Mouse (Mus musculus) frontal cortex, postnatal 36 days (tissue): Measurements from ENCODE around the gene 1700013G24Rik.

Source experiments
- DNase-seq, 2 experiments: peaks; one replicate each; pipeline ENCODE4 v3.0.0; 2022; ENCODE audit warnings: low spot score in 2 of 2

Gene 1700013G24Rik

DNA sequence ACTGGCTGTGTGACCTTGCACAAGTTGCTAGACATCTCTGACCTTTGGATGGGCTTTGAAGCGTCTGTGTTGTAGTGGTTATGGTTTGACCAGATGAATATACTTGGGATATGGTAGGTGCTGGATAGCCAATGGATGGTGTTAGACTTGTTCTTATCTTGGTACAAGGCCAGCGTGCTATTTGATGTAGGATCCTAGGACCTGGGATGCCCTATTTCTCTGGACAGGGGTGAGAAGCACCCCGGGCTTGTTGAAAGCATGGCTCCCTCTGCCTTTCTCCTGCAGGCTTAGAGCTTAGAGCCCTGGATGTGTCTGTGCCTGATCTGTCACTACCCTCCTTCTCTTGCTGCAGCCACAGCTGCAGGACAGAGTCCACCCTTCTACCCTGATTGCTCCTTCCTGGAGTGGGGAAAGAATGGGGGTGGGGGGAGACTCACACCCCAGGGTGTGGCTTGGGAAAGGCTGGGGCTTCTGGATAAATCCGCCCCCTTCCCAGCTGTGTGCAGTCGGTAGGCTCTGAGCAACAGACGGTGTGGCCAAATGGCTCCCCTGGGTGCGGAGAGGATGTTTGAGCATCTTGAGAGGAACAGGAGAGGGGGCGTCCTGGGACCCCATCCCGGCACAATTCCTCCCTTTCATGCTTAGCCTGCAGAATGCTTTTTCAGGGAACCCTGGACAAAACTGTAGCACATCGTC lies 23.1 kb downstream of the 1700013G24Rik start:
- peak; percentile 35 to 50 for DNase-seq

DNA sequence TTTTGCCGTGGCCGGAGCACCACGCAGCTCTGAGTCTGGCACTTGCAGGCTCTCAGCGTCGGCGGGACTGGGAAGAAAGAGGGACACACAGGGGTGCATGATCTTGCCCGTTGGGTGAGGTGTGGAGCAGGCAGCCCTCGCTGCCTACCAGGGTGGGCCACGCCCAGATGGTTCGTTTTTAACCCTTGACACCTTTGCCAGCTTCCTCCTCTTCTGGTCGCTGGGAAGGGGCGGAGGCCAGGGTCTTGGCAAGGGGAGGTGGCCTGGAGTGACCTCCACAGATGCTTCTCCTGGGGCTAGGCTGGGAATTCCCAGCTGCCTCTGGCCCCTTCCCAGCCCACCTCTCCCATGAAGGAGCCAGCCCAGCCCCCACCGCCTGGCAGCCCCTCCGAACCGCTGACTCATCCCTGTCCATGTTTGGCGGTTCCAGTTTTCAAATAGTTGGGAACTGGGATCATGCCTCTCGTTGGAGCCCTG lies 23.7 kb downstream of the 1700013G24Rik start:
- no peak for DNase-seq

DNA sequence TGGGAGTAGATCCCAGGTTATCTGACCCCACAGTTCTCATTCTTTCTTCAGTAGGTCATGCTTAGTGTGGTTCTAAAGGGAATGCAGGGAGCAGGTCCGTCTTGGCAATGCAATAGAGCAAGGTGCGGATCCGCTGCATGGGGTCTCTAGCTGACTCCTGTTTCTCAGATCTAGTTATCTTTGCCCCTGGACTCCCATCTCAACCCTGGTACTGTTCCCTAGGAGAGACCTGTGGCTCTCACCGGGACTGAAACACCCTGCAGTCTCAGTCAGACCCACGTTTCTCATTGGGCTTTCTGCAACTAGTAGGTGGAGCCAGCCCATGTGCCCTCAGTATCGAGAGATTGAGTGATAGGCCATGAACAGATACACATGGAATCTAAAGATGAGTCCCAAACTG lies 24.5 kb downstream of the 1700013G24Rik start:
- no peak for DNase-seq

DNA sequence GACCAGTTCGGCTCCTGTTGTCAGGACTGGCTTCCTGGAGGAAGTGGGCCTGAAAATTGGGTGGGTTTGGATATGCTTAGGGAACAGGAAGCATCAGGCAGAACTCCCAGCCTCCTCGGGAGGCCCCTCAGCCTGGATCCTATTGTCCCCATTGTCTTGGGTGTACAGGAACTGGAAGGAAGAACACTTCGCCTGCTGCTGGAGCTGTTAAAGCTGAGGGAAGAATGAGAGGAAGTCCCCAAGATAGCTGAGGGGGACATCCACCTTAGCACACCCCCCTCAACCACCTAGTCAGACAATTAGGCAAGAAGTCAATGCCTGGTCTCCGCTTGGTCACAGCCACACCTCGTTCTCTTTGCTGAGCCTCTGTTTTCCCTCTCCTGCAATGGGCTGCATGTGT lies 25.2 kb downstream of the 1700013G24Rik start:
- no peak for DNase-seq

DNA sequence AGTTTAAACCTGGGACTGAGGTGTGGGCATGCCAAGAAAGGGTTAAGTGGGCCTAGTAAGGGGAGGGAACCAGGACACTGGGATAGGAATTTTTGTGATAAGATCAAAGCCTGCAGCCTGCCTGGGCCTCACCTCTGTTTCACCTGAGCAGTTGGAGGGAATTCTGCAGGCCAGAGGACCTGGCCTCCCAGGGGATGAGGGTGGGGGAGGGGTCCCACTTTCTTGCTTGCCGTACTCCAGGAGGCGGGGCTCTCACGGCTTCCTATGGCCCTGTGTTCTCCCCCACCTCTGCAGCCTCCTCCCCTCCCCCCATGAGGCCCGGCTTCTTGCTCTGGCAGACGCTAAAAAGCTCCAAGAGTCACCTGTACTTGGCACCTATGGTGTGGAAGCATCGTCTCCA lies 26.7 kb downstream of the 1700013G24Rik start:
- DNase-seq = no peak

DNA sequence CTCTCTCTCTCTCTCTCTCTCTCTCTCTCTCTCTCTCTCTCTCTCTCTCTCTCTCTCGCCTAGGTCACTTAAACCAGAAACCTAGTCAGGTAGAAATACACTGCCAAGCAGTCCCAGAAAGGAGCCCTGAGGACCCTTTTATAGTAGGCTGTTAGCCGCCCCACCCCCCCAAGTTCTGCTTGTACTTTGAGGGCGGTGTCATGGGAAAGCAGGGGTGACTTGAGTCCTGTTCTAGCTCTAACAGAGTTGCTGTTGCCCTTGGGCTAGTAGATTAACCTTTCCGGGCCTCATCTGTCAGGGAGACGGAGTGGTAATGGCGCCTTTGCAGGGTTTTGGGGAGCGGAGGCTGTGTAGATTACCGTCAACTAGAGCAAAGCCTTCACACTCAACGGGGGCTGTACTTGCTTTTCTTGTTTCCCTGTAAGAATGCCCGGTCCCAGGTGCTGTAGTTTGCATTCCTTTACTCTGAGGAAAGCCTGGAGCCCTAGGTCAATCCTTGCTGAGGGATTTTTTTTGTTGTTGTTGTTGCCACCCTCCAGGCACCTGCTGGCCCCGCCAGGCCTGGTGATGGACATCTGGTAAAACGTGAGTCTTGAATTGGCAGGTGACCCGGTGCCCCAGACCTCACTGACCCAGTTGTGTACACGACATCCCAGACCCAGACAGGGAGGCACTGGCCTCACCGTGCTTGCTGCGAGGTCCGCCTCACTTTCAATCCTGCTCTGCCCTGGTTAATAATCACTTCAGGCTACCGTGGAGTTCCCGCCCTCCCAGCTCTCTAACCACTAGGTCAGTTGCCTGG lies 27.3 kb downstream of the 1700013G24Rik start:
- no peak for DNase-seq

DNA sequence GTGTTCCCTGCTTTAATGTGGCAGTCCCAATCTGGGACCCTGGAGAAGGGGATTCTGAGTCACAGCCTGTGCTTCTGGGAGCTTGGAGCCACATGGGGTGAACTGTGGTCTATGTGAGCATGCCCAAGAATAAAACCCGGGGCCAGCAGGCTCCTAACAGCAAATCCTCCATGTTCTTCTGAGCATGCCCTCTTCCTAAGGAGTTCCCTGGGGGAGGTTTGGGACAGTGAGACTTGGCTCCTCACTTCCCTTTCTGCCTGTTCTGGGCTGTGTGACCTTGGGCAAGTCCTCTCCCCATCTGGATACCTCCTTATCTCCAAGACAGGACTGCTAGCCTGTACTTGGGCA lies 27.9 kb downstream of the 1700013G24Rik start:
- DNase-seq = no peak

DNA sequence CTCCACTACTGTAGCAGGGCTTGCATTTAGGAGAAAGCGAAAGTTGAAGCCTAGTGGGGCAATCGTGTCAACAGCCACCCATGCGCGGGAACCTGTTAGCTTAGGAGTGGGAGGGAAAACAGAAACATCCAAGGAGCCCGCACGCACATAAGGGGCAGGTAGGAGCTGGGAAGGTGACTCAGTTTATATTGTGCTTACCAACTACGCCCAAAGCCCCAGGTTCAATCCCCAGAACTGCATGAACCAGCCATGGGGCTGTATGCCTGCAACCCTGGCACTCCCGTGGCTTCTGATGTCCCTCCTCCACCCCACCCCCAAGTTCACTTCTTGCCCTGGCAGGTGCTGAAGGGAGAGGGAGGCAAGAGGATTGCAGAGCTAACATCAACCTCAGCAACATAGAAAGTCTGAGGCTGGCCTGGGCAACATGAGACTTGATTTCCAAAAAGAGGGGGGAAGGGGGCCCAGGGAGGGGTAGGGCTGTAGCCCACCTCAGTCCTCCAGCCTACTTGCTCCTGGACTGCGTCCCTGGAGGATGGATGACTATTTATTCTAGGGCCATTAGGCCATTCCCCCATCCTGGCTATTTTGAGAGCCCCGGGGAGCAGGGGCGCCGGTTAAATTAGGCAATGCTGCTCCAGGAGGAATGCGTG lies 28.4 kb downstream of the 1700013G24Rik start:
- no peak for DNase-seq

DNA sequence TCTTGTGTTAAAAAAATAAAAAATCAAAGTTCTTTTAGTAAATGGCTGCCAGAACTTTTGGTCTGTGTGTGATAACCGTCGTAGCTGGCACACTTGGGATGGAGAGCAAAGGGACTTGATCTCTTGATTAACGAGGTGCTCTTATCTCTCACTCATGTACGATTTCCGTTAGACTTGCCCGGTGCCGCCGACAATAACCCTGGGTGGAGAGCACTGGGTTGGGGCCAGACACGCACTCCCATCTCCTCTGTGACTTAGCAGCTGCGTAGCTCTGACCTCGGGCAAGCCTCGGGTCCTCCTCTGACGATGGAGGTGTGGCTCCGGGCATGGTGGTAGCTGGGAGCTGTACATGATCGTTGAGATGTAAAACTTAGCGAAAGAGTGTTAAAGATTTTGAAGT lies 30.8 kb downstream of the 1700013G24Rik start:
- no peak for DNase-seq

DNA sequence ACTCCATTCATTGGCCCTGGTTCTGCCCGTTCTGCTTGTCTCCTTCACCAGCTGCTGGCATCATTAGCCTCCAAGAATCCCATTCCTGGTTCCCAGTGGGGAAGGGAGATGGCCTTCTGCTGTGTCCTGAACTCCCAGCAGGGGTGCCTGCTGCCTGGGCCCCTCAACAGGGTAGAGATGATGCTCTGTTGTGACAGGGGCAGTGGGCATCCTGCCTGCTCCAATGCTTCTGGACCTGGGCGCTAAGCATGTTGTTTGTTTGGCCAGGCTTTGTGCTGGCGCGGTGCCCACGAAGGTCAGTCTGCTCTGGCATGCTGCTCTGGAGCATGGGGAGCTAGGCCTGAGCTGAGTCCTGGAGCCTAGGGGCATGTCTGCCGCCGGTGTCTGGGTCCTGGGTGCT lies 31.5 kb downstream of the 1700013G24Rik start:
- DNase-seq = no peak

DNA sequence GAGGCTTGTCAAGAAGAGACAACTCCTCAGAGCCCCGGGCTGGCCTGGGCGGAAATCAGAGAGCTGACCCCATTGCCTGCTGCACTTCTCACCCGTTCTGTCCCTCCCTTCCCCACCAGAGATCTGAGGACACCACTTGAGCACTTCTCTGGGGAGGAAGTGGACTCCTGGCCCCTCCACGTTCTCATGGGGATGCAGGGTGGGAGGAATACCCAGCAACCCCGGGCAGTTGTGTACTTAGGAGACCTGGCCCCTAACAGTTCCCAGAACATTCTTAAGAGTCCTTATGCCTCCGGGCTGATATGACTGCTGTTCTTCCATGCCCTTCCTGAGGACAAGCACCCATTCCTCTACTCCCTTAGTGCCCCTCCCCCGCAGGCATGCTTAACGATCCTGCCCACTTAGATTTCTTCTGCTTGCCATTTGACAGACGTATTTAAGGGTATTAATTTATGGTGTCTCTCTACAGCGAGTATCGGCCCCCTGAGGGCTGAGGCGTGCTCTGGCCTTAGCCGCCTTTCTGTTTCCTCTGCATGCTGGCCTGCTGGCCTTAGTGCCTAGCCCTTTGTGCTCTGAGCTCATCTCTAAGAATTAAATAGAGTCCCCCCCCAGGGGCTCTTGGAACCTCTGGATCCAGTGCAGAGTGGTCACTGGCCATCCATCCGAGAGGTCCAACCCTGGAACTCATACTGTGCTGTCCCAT lies 32.3 kb downstream of the 1700013G24Rik start:
- DNase-seq = no peak

DNA sequence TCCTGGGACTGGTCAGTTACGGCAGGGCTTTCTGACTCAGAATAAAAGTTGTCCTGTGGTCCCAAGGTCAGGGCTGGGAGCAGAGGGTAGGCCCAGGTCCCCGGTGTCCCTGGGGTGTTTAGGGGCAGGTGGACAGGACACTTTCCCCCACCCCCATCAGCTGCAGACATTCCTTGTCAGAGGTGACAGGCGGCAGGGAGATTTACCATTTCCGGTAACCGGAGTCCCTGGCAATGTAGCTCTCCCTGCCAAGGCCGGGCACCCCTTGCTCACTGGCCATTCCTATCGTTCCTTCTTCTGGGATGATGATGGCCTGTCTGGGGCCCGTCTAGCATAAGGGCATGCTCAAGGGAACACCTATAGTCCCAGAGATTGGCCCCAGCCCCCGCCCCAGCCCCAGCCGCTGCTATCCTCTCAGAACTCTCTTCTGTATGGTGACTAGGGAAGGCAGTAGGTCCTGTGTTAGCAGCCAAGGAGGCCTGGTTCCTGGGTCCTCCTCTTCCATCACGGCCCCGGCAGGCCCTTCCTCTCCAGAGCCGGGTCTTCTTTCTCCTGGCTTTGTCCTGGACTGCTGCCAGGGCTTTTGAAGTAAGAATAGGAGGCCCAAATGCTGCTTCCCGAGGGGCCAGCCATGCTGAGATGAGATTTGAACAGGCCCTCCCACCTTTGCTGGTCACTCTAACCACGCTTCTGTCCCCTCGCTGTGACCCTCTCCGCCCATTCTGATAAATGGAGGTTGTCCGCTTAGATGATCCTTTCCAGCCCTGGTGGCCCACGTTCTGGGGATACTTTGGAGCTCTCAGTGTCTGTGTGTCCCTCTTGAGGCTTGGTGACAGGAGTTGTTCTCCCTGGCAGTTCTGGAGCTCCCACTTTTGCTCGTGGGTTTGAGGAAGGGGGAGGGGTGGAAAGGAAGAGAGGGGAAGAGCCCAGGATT lies 33.3 kb downstream of the 1700013G24Rik start:
- no peak for DNase-seq

DNA sequence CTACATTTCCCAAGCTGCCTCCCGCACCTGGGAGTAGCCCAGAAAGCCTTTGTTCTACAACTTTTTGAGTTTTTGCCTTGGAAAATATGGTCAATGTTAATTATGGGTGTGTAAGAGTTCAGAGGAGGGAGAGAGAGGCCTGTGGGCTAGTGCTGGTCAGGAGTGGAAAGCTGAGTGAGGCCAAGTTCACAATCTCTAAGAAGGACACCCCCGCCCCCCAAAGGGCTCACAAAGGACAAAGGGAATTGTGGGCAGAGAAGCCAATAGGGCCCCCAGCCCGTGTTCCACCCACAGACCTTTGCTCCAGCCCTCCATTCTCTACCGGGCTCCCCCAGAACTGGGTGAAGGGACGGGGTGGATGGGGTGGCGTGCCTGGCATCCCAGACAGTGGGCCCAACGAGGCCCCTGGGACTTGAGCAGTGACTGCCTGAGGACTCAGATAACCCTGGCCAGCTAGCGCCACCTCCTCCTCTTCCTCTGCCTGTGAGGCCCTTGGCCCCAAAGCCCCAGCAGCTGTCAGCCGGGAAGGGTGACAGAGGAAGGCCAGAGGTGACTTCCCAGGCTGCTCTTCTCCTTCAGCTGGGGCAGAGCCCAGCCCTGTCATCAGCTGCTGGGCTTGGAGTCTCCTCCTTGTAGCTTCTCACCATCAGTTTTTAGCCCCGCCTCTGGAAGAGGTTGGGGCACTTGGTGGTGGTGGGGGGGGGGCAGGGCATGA lies 34.4 kb downstream of the 1700013G24Rik start:
- DNase-seq = no peak

DNA sequence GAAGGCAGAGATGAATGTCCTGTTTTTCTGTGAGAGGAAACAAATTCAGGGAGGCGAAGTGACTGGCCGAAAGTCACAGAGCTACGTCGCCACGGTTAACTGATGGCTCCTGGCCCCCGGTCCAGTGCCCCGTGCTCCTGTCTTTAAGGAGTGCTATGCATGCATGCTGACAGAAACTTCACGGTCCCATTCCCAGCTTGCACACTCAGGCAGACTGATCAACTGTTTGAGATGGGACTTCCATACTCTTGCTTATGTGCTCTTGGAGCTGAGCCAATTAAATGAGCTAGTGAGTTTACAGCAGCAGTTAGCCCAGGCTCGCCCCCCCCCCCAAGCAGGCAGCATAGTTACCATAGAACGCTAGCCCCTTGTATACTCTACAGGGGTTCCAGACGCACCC lies 35.0 kb downstream of the 1700013G24Rik start:
- no peak for DNase-seq

DNA sequence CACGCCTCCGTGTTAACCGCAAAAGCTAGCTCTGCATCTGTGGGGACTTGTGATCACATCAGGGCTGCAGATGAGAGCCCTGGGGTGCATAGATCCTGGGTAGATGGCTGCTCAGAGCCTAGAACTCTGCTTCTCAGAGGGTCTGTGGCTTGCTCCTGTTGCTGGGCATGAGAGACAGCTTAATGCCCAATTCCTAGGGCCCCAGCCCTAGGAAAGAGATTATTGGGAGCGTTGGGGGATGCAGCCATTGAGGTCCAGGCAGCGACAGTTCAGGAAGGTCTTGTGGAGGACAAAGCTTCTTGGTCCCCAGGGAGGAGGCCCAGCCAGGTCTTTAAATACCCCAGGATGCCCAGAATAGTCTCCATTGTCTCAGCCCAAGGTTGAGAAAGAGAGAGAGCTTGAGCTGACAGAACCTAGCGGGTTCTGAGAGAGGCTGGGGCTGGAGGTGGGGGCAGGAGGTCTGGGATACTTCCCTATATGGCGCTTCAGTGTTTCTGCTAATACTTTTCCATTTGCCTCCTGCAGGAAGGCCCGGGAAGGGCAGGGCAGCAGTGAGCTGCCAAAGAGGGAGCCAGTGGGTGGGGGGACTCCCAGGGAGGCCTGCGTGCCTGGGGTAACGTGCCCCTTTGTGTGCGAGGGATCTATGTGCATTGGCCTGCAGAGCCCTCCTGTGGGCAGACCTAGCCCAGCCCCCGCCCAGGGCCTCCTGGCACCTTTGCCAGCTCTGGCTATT lies 35.7 kb downstream of the 1700013G24Rik start:
- no peak for DNase-seq

DNA sequence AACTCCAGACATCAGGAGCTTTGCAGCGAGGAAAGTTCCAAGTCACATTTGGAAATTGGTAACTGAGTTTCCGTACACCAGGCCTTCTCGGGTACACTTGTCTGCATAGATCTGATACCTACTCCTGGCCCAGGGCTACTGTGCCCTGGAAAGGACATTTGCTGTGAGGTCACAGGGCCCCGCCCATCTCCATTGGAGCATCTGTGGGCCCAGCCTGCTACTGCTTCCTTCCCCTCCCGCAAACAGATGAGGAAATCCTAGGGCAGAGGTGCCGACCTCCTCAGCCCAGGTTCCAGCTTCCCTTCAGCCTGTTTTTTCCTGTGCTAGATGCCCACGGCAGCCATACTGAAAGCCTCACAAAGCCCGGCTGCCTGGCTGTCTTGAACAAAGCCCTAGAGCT lies 36.9 kb downstream of the 1700013G24Rik start:
- no peak for DNase-seq

DNA sequence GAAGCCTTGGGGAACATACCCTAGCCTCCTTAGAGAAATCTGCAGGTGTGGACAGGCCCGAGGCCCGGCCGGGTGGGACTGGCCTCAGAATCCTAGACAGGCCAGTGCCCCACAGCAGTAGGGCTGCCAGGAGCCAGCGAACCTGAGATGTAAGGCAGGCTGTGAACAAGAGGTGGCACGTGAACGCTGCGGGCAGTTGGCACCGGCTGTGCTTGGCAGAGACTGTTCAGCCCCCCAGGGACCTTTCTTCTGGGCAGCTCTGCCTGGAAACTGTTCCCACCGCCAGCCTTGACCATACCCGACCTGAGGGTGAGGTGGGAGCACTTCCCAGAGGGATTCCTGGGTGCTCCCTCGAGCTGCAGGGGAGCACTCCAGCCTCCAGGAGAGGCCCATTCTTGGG lies 39.5 kb downstream of the 1700013G24Rik start:
- no peak for DNase-seq

DNA sequence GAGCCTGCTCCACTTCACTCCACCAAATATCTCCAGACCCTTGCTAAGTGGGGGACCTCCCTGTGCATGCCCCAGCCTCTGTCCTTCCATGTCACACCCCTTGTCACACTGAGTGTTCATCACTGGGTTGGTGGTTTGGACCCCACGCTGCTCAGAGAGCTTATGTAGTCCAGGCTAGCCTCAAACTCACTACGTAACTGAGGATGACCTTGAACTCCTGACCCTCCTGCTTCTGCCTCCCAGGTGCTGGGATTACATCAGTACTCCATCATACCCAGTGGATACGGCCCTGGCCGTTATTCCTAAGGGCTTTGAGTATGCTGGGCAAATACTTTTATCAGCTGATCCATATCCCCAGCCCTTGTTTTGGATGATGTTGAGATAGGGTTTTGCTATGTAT lies 40.1 kb downstream of the 1700013G24Rik start:
- no peak for DNase-seq

DNA sequence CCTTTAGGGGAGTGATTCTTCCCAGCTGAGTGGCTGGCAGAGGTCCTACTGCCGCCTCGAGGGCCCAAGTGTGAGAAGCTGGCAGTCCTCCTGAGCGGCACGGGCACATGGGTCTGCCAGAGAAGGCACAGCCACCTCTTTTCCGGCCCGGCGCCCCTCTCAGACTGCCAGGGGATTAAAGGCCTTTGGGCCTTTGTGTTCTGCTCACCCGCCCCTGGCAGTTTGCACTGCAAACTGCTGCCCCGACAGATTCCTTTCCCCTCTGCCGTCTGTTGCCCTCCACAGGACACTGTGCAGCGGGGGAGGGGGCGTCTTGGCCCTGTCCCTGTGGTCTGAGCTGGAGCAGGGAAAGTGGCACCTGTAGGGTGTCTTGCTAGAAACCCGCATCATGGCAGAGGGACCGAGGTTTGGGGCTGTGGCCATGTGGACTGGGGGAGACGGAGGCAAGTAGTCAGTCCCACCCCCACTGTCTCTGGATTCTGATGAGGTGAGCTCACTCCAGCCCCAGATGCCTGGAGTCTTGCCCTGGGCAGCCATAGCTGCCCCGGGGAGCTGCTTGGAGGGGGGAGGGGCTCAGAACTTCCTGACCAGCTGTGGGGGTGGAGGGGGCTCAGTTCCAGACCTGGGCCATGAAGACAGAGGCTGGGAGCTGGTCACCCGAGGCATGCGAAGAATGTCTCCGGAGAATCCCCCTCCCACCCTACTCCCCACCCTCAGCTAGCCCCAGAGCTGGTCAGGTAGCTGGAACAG lies 41.8 kb downstream of the 1700013G24Rik start:
- DNase-seq = no peak
